ENCODE assay signal across 33 mouse cellular contexts in the genomic region with DNA sequence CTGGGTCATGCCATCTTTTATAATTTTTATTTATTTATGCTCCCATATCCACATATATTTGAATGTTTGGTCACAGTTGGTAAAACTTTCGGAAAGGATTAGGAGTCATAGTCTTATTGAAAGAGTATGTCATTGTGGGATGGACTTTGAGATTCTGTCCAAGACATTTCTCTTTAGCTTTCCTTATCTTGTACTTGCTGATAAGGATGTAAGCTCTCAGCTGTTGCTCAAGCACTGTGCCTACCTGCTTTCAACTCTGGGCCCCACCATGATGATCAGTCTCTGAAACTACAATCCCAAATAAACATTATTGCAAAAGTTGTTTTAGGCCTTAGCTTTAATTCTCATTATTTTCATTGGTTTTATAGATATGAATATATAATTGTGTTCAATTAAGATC.
"Had no signal": no experiment of that assay in that cellular context is flagged by ENCODE, and none has a peak within 500 bp of the region (broad histone marks: within the 10 kb centered on the region; RNA-seq: fewer than 3 reads in every experiment).

No protein-coding gene starts in this region.

- ATAC-seq: hindbrain, embryonic 16.5 days; hindbrain, postnatal 0 days; inflammation-experienced regulatory T-cells, adult 6 months had no signal

- H3K4me1 ChIP-seq: heart, embryonic 10.5 days; heart, embryonic 12.5 days; heart, embryonic 13.5 days; heart, embryonic 15.5 days; hindbrain, embryonic 10.5 days; hindbrain, embryonic 12.5 days; hindbrain, embryonic 13.5 days; hindbrain, embryonic 15.5 days; kidney, embryonic 15.5 days had no signal

- H3K27ac ChIP-seq: heart, embryonic 10.5 days; heart, embryonic 13.5 days; heart, embryonic 15.5 days; hindbrain, embryonic 10.5 days; hindbrain, embryonic 12.5 days; hindbrain, embryonic 13.5 days; hindbrain, embryonic 14.5 days; hindbrain, embryonic 15.5 days; hindbrain, postnatal 0 days; kidney, embryonic 15.5 days; kidney, postnatal 0 days; layer of hippocampus, adult 2 months; left cerebral cortex, adult 2 months had no signal

- H3K9me3 ChIP-seq: heart, embryonic 10.5 days; heart, embryonic 12.5 days; heart, embryonic 13.5 days; heart, embryonic 15.5 days; hindbrain, embryonic 10.5 days; hindbrain, embryonic 12.5 days; hindbrain, embryonic 13.5 days; hindbrain, embryonic 15.5 days; kidney, embryonic 15.5 days had no signal

- H3K4me3 ChIP-seq: heart, embryonic 10.5 days; heart, embryonic 12.5 days; heart, embryonic 13.5 days; heart, embryonic 15.5 days; hindbrain, embryonic 10.5 days; hindbrain, embryonic 12.5 days; hindbrain, embryonic 13.5 days; hindbrain, embryonic 15.5 days; kidney, embryonic 15.5 days; layer of hippocampus, adult 2 months; left cerebral cortex, adult 2 months had no signal

- DNase-seq: heart, postnatal 10 days; heart, postnatal 14 days; heart, postnatal 36 days; heart, postnatal 4 days; kidney, adult 11 months; kidney, adult 18-20 months; kidney, adult 2 months; kidney, adult 8-10 months; kidney, adult 9 months; kidney, postnatal 10 days; kidney, postnatal 14 days; kidney, postnatal 25 days; kidney, postnatal 36 days; kidney, postnatal 4 days; layer of hippocampus, adult 9-11 months; layer of hippocampus, postnatal 36 days had no signal

- H3K4me2 ChIP-seq: heart, embryonic 11.5 days; heart, embryonic 12.5 days; heart, embryonic 13.5 days; heart, embryonic 15.5 days; hindbrain, embryonic 12.5 days; hindbrain, embryonic 13.5 days; hindbrain, embryonic 14.5 days; hindbrain, embryonic 15.5 days; kidney, embryonic 15.5 days had no signal

- H3K36me3 ChIP-seq: heart, embryonic 10.5 days; heart, embryonic 12.5 days; heart, embryonic 13.5 days; heart, embryonic 15.5 days; hindbrain, embryonic 10.5 days; hindbrain, embryonic 12.5 days; hindbrain, embryonic 13.5 days; hindbrain, embryonic 15.5 days; kidney, embryonic 15.5 days had no signal

- H3K9ac ChIP-seq: heart, embryonic 12.5 days; heart, embryonic 13.5 days; heart, embryonic 15.5 days; hindbrain, embryonic 12.5 days; hindbrain, embryonic 13.5 days; hindbrain, embryonic 14.5 days; hindbrain, embryonic 15.5 days; kidney, embryonic 15.5 days had no signal

- H3K27me3 ChIP-seq: heart, embryonic 12.5 days; heart, embryonic 13.5 days; heart, embryonic 15.5 days; hindbrain, embryonic 12.5 days; hindbrain, embryonic 13.5 days; hindbrain, embryonic 15.5 days; kidney, embryonic 15.5 days had no signal
